Mouse (Mus musculus) gastrocnemius, postnatal 36 days (tissue): ENCODE results near the gene Fez2. TPM values are rescaled to one million over a fixed set of nuclear protein-coding genes. Genes with fewer than 3 reads are reported as not detected.

ENCODE experiments used
- DNase-seq, 2 experiments: peaks; one replicate each; pipeline ENCODE4 v3.0.0; 2022
- intact Hi-C: fragments of 180-260 bp; cut with DNase I; formaldehyde crosslinking; loops from one replicate; pipeline ENCODE4 v1.15.1; 2025
- total RNA-seq, 2 experiments: library from RNA; stranded (reverse); gene quantifications; 2 replicates each; pipeline ENCODE4 v1.2.3; 2021

Fez2 gene
- total RNA-seq, 2 experiments from 2014 or later, result 52.8 to 64.7 TPM

DNA sequence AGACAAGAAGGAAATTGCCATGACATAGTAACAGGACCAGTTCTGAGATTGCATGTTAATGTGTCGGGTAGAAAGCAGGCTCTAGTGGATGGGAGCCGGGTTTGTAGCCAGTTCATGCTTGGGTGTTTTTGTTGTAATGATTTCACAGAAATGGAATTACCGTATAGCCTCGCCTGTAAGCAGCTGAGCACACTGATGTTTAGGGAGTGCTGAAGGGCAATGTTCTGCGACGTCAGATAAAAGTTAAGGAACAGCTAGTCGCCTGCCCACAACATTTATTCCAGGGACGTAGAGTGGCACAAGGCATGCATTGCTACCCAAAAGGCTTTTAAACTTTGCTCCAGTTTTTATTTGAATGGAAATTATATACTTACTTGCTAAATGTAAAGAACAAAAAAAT, 86.5 kb downstream of the Fez2 start:
- intact Hi-C loops, result no loop called here
- no peak for DNase-seq

DNA sequence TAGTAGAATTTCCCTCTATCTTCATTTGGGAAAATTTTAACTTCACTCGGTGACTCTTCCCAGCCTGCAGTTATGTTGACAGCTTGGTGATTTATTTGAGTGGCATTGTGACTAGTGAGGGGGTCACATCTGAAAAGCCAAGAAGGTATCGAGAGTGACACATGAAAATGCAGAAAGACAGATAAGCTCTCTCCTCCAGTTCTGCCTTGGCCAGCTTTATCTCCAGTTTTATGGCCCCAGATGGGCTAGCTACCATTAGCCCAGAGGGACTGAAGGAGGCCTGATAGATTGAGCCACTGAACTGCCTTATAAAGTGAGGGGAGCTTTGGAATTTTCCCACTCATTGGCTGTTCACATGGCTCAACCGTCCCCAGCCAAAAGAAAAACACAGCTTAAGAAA, 89.7 kb downstream of the Fez2 start:
- DNase-seq, result no peak
- intact Hi-C loops, result no loop called here

DNA sequence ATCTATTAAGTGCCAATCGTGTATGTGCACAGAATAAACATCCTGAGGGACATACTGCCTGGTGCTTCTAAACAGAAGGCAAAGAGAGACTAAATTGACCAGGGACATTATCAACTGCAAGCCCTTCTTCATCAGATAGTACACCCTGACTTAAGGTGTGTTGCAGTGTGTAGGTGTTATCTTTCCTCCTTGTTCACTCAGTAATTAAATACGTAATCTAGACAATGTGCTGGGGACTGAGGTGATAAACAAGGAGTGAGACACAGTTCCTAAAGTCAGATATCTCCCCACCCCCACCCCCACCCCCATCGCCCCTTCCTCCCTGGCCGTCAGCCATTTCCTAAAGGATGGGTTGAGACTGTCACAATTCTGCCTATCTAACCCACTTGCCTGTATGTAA, 90.8 kb downstream of the Fez2 start:
- intact Hi-C loops, result no loop called here
- DNase-seq, result no peak

DNA sequence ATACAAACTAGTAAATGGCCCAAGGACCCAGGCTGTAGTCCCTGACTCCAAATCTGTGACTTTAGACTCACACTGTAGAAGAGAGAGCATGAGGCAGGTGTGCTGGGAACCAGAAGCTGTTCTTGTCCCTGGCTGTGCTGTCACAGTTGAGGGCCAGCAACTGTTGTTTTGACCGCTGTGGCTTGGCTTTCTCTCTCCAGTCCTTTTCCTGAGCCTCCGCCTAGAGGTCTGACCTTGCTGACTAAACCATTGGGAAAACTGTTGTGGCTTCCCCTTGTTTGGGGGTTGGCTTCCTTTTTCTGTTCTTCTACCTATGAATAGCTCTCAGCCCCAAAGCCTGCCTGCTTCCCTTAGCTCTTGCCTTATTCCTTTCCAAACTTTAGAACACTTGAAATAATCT, 91.6 kb downstream of the Fez2 start:
- intact Hi-C loops, result no loop called here
- DNase-seq, result no peak

DNA sequence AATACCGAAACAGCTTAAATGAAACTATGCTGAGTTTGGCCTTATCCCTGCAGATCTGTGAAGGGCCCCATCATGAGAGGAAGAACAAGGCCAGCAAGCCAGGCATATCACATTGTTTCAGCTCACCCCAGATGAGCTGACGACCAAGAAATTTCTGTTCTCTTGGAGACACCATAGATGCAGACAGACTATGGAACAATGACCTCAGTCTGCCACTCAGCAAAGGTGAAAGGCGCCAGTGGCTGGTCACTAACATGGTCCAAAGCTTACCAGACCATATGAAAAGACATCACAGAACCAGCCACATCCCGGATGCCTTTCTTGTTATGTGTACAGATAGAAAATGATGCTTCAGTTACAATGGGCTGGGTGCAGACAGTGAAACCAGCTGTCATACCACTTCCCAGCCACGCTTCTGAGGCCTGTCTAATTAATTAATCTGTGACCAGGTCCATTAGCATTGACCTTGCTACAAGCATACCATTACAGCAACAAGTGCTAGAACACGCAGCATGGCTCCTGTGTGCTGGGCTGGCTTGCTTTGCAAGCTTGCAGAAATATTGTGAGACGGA, 92.1 kb downstream of the Fez2 start:
- no peak for DNase-seq
- intact Hi-C loops, result no loop called here

DNA sequence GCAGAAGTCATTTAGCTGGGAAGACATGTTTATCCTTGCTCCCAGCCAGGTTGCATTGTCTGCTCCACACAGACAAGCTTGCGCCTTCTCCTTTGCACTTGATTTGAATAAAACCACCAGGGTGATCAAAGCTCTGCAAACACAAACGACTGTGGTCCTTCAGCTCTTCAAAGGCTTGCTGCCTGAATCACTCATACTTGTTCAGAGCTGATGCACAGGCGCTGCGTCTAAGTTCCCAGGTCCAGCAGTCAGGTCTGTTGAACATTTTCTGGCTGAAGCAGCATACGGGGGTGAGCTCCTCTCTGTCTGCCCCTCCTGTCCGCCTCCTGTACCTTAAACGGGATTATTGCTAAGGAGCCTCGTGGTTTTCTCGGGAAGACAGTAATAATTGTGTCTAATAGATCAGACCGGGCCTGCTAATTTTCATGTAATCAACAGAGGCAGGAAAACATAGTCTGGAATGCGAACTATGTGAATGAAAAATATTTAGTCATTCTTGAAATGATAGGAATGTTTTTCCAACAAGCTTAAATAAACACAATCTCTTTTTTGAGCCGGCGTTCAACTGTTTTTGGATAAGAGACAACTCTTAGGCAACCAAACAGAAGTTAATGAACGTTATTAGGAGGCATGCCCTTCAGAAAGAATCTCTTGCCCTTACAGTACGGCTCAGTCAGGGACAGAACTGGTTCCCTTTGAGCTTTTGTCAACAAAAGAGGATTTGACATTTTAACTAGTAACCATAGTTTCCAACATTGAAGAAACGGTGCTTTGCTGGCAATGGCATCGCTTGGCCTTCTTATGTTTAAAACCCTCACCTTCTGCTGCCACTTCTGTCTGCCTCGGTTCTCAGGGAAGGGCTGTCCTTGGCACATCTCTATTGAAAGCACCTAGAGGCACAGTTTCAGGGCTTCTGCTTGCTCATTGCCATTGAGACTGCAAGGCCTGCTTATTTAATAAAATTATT, 95.3 kb downstream of the Fez2 start:
- intact Hi-C loops, result no loop called here
- no peak for DNase-seq

DNA sequence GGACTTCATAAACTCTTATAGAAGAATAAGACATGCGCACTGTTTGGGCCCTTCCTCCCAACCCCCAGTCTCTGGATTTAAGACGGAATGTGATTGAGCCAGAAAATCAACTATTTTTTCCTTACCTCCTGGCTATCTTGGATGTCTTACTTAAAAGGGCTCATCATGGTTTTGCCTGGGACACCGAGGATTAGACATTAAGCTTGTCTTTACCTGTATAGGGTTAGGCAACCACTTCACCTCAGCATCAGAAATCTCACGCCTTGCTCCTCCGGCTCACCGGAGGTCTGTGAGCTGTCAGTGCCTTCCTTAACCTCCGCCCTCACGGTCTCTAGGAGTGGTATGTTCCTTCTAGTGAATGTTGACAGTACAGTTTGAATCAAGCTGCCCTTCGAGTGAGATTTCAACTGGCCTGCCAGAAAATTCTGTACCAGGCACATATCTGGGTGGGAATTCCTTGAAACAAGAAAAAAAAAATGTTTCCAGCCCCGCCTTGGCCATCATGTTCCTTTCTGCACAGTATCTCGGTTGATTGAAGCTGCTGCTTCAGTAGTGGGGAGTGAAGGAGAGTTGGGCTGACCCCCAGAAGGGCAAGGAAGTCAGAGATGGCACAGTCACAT, 96.6 kb downstream of the Fez2 start:
- intact Hi-C loops, result no loop called here
- no peak for DNase-seq

Other genes starting within 250 kb of the Fez2 start
- 10 to 100 TPM; 25.0 to 25.6 TPM for gene Crim1, start 217.9 kb downstream of the Fez2 start, total RNA-seq
- gene Vit, start 89.9 kb upstream of the Fez2 start, total RNA-seq, result 1 to 10 TPM; 1.6 to 2.8 TPM